Mouse (Mus musculus) MEL (cell line): ENCODE data around the gene Tmem164. TPM values are rescaled to one million over a fixed set of nuclear protein-coding genes. Genes with fewer than 3 reads are reported as not detected.

Source experiments
- DNase-seq: peaks from one replicate; pipeline ENCODE4 v3.0.0; 2011; ENCODE audit warnings: low read depth, low spot score
- H3K27ac ChIP-seq: 2 replicates; pipeline ENCODE4 v1.5.1; 2012; ENCODE audit warnings: low read depth, mild to moderate bottlenecking, control low read depth, low read length, moderate library complexity; ENCODE audit not compliant: control insufficient read depth
- H3K27me3 ChIP-seq, 2 experiments: fragments of 150-350 bp in 1 of 2; sonication (generic) in 1 of 2; 2 replicates each; pipeline ENCODE4 v1.6.1; 2012; ENCODE audit warnings: low read length in 2 of 2, mild to moderate bottlenecking in 2 of 2, improper control_type of control experiment in 1 of 2, moderate library complexity in 1 of 2; ENCODE audit not compliant: insufficient read depth in 2 of 2, control insufficient read depth in 1 of 2
- H3K36me3 ChIP-seq, 2 experiments: 2 replicates each; pipeline ENCODE4 v1.6.1; 2012 to 2014; ENCODE audit warnings: low read length in 2 of 2, improper control_type of control experiment in 1 of 2, inconsistent platforms in 1 of 2, mild to moderate bottlenecking in 1 of 2; ENCODE audit not compliant: insufficient read depth in 2 of 2, control insufficient read depth in 1 of 2
- H3K4me1 ChIP-seq, 2 experiments: fragments of 150-350 bp in 1 of 2; sonication (generic) in 1 of 2; 2 replicates each; pipeline ENCODE4 v1.6.1; 2012; ENCODE audit warnings: low read length in 2 of 2, improper control_type of control experiment in 1 of 2, mild to moderate bottlenecking in 1 of 2; ENCODE audit not compliant: insufficient read depth in 2 of 2, control insufficient read depth in 1 of 2
- H3K4me3 ChIP-seq, 2 experiments: fragments of 150-350 bp in 1 of 2; sonication (generic) in 1 of 2; 2 replicates each; pipeline ENCODE4 v1.5.1; 2012; ENCODE audit warnings: low read depth in 2 of 2, low read length in 2 of 2, mild to moderate bottlenecking in 2 of 2, moderate library complexity in 2 of 2, control low read depth in 1 of 2, improper control_type of control experiment in 1 of 2; ENCODE audit not compliant: control insufficient read depth in 1 of 2, insufficient read depth in 1 of 2
- H3K79me2 ChIP-seq: 2 replicates; pipeline ENCODE4 v1.6.1; 2012; ENCODE audit warnings: mild to moderate bottlenecking, low read length, moderate library complexity; ENCODE audit not compliant: control insufficient read depth, poor library complexity, insufficient read depth
- H3K9ac ChIP-seq: 2 replicates; pipeline ENCODE4 v1.6.1; 2012; ENCODE audit warnings: low read depth, mild to moderate bottlenecking, control low read depth, low read length, moderate library complexity; ENCODE audit not compliant: control insufficient read depth, poor library complexity, severe bottlenecking
- H3K9me3 ChIP-seq: fragments of 150-350 bp; sonication (generic); replicated peaks from 2 replicates; pipeline ENCODE4 v1.6.1; 2012; ENCODE audit warnings: mild to moderate bottlenecking, low read length, improper control_type of control experiment, moderate library complexity; ENCODE audit not compliant: insufficient read depth
- CHD1 ChIP-seq: IDR thresholded peaks from 2 replicates; pipeline ENCODE4 v1.6.1; 2012; ENCODE audit warnings: low read depth, mild to moderate bottlenecking, inconsistent platforms, low read length, improper control_type of control experiment
- CHD2 ChIP-seq: IDR thresholded peaks from 2 replicates; pipeline ENCODE4 v1.6.1; 2011; ENCODE audit warnings: low read length, improper control_type of control experiment
- CTCF ChIP-seq, 3 experiments: IDR thresholded peaks in 2 of 3; conservative IDR thresholded peaks in 1 of 3; 2 replicates each; pipeline ENCODE4 v1.5.1; 2011 to 2012; ENCODE audit warnings: low read length in 3 of 3, low read depth in 2 of 3, mild to moderate bottlenecking in 2 of 3, improper control_type of control experiment in 1 of 3, inconsistent platforms in 1 of 3, mixed read lengths in 1 of 3, moderate library complexity in 1 of 3; ENCODE audit not compliant: control insufficient read depth in 1 of 3, insufficient read depth in 1 of 3, poor library complexity in 1 of 3, severe bottlenecking in 1 of 3
- ELF1 ChIP-seq: IDR thresholded peaks from 2 replicates; pipeline ENCODE4 v1.6.1; 2014; ENCODE audit warnings: low read depth, mild to moderate bottlenecking, inconsistent platforms, low read length, improper control_type of control experiment, moderate library complexity
- EP300 ChIP-seq, 2 experiments: IDR thresholded peaks; 2 replicates each; pipeline ENCODE4 v1.6.1; 2011; ENCODE audit warnings: improper control_type of control experiment in 2 of 2, low read length in 2 of 2, low read depth in 1 of 2, mild to moderate bottlenecking in 1 of 2
- ETS1 ChIP-seq: IDR thresholded peaks from 2 replicates; pipeline ENCODE4 v1.6.1; 2012; ENCODE audit warnings: low read depth, mild to moderate bottlenecking, inconsistent platforms, low read length, improper control_type of control experiment, moderate library complexity
- GATA1 ChIP-seq: IDR thresholded peaks from 2 replicates; pipeline ENCODE4 v1.6.1; 2011; ENCODE audit warnings: low read depth, low read length, improper control_type of control experiment
- HCFC1 ChIP-seq: IDR thresholded peaks from 2 replicates; pipeline ENCODE4 v1.6.1; 2012; ENCODE audit warnings: low read depth, mild to moderate bottlenecking, inconsistent platforms, low read length, improper control_type of control experiment, moderate library complexity
- JUND ChIP-seq: IDR thresholded peaks from 2 replicates; pipeline ENCODE4 v1.6.1; 2011; ENCODE audit warnings: low read depth, mild to moderate bottlenecking, improper control_type of control experiment, low read length
- KAT2A ChIP-seq: conservative IDR thresholded peaks from 2 replicates; pipeline ENCODE4 v1.6.1; 2012; ENCODE audit warnings: low read depth, low read length, improper control_type of control experiment, inconsistent platforms
- MAFK ChIP-seq: IDR thresholded peaks from 2 replicates; pipeline ENCODE4 v1.6.1; 2011; ENCODE audit warnings: low read depth, mild to moderate bottlenecking, low read length, improper control_type of control experiment, borderline replicate concordance
- MAX ChIP-seq: IDR thresholded peaks from 2 replicates; pipeline ENCODE4 v1.6.1; 2011; ENCODE audit warnings: low read length, improper control_type of control experiment
- MEF2A ChIP-seq: IDR thresholded peaks from 2 replicates; pipeline ENCODE4 v1.6.1; 2014; ENCODE audit warnings: low read depth, mild to moderate bottlenecking, inconsistent platforms, low read length, improper control_type of control experiment; ENCODE audit not compliant: poor library complexity, insufficient replicate concordance, severe bottlenecking; ENCODE audit errors: extremely low read depth
- MYC ChIP-seq: IDR thresholded peaks from 2 replicates; pipeline ENCODE4 v1.6.1; 2011; ENCODE audit warnings: low read depth, mild to moderate bottlenecking, low read length, improper control_type of control experiment, moderate library complexity
- POLR2A ChIP-seq, 2 experiments: IDR thresholded peaks; 2 replicates each; pipeline ENCODE4 v1.6.1; 2011 to 2012; ENCODE audit warnings: low read length in 2 of 2, mild to moderate bottlenecking in 2 of 2, control low read depth in 1 of 2, improper control_type of control experiment in 1 of 2, low read depth in 1 of 2, moderate library complexity in 1 of 2; ENCODE audit not compliant: control insufficient read depth in 1 of 2, insufficient read depth in 1 of 2, poor library complexity in 1 of 2
- POLR2AphosphoS2 ChIP-seq: IDR thresholded peaks from 2 replicates; pipeline ENCODE4 v1.6.1; 2011; ENCODE audit warnings: low read length, improper control_type of control experiment
- POLR2AphosphoS5 ChIP-seq: IDR thresholded peaks from 2 replicates; pipeline ENCODE4 v1.6.1; 2012; ENCODE audit warnings: low read depth, borderline replicate concordance, mild to moderate bottlenecking, inconsistent platforms, low read length, moderate library complexity, mixed read lengths
- RCOR1 ChIP-seq: IDR thresholded peaks from 2 replicates; pipeline ENCODE4 v1.6.1; 2012; ENCODE audit warnings: low read depth, mild to moderate bottlenecking, inconsistent platforms, low read length, improper control_type of control experiment
- SIN3A ChIP-seq: IDR thresholded peaks from 2 replicates; pipeline ENCODE4 v1.6.1; 2012; ENCODE audit warnings: low read length, improper control_type of control experiment, inconsistent platforms
- TBP ChIP-seq: IDR thresholded peaks from 2 replicates; pipeline ENCODE4 v1.8.0; 2011; ENCODE audit warnings: low read depth, low read length, improper control_type of control experiment
- TCF12 ChIP-seq: IDR thresholded peaks from 2 replicates; pipeline ENCODE4 v1.6.1; 2014; ENCODE audit warnings: low read depth, mild to moderate bottlenecking, inconsistent platforms, low read length, improper control_type of control experiment, moderate library complexity
- UBTF ChIP-seq: IDR thresholded peaks from 2 replicates; pipeline ENCODE4 v1.6.1; 2012; ENCODE audit warnings: low read depth, mild to moderate bottlenecking, inconsistent platforms, low read length, improper control_type of control experiment, moderate library complexity, borderline replicate concordance; ENCODE audit not compliant: insufficient read depth
- USF1 ChIP-seq: IDR thresholded peaks from 2 replicates; pipeline ENCODE4 v1.6.1; 2014; ENCODE audit warnings: low read depth, mild to moderate bottlenecking, inconsistent platforms, low read length, improper control_type of control experiment, moderate library complexity
- ZC3H11A ChIP-seq: IDR thresholded peaks from 2 replicates; pipeline ENCODE4 v1.6.1; 2012; ENCODE audit warnings: low read depth, mild to moderate bottlenecking, inconsistent platforms, low read length, improper control_type of control experiment
- ZKSCAN1 ChIP-seq: IDR thresholded peaks from 2 replicates; pipeline ENCODE4 v1.6.1; 2012; ENCODE audit warnings: low read depth, mild to moderate bottlenecking, inconsistent platforms, low read length, improper control_type of control experiment, moderate library complexity
- ZNF384 ChIP-seq: IDR thresholded peaks from 2 replicates; pipeline ENCODE4 v1.6.1; 2012; ENCODE audit warnings: low read depth, mild to moderate bottlenecking, inconsistent platforms, low read length, improper control_type of control experiment
- polyA plus RNA-seq, 2 experiments: library from polyadenylated mRNA; stranded (reverse) in 1 of 2; unstranded in 1 of 2; fragments of >175 nt in 1 of 2; fragments of >200 nt in 1 of 2; gene quantifications; 2 replicates each; pipeline versions ENCODE4 v1.2.1 to v1.2.4; 2012; ENCODE audit warnings: low replicate concordance in 2 of 2, low read depth in 1 of 2; ENCODE audit not compliant: insufficient read length in 2 of 2, insufficient read depth in 1 of 2, missing spikeins in 1 of 2
- total RNA-seq: library from RNA; depleted of rRNA; stranded (reverse); fragments of 300-350 nt; gene quantifications from 2 replicates; pipeline ENCODE4 v1.2.3, GENCODE M21; 2012

The Tmem164 gene
- total and polyA plus RNA-seq, 3 experiments, result 34.3 to 92.4 (median 72.8) TPM

GRCm38 (mm10) chrX:142703953-142704352 is 22.7 kb downstream of the Tmem164 start:
- no peak for DNase-seq
- Histone ChIP-seq H3K36me3 (peaks cover 9 to 10% of the 10 kb centered on the region in 2 experiments), H3K79me2 (peaks cover 12% of the 10 kb centered on the region), H3K27ac (no peak overlapping the region), H3K9me3 (no peaks in the 10 kb centered on the region)
- TF ChIP-seq ZKSCAN1 (peak; percentile 93), CHD2 (no peak)
- TF ChIP-seq, all 39 proteins: peak for 1
- no peak overlapping the region for H3K9ac ChIP-seq
- no peak overlapping the region for H3K4me3 ChIP-seq
- no peaks in the 10 kb centered on the region for H3K27me3 ChIP-seq
- H3K4me1 ChIP-seq, result peaks cover 0 to 3% of the 10 kb centered on the region in 2 experiments; a peak in 1 of 4 replicates

DNA sequence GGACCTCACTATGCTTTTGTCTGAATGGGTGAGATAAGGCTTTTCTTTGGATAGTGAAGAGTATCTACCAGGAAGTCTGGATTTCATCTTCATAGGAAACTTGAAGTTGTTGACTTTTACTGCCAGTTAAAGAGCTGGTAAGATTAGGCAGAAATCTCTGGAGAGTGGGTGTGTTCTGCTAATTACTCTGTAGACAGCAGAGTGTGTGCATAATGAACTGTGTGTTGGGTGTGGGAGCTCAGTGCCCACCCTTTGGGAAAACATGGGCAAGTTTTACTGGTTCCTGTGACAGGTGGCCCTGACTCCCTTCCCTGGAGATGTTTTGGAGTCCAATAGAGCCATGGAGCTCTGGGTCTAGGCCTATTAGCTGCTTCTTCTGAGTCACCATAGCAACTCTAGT is 27.1 kb downstream of the Tmem164 start:
- no peak overlapping the region for H3K27ac ChIP-seq
- no peak overlapping the region for H3K4me3 ChIP-seq
- H3K79me2 ChIP-seq, result peaks cover 11% of the 10 kb centered on the region
- no peaks in the 10 kb centered on the region; a peak in 1 of 4 replicates for H3K4me1 ChIP-seq
- H3K9me3 ChIP-seq, result no peaks in the 10 kb centered on the region
- no peak overlapping the region for H3K9ac ChIP-seq
- H3K27me3 ChIP-seq, result no peaks in the 10 kb centered on the region
- DNase-seq, result no peak
- no peak for TF ChIP-seq POLR2A (IDR thresholded peaks at IDR 0.05; ENCODE audit: control insufficient read depth in 1 of 2, insufficient read depth in 1 of 2, low read depth in 1 of 2, low read length in 2 of 2, poor library complexity in 1 of 2)
- no peak for TF ChIP-seq CTCF (IDR thresholded peaks at IDR 0.05 in 2 of 3, conservative IDR thresholded peaks at IDR 0.05 in 1 of 3; ENCODE audit: control insufficient read depth in 1 of 3, insufficient read depth in 1 of 3, low read depth in 2 of 3, low read length in 3 of 3, poor library complexity in 1 of 3, severe bottlenecking in 1 of 3)
- no peak for TF ChIP-seq POLR2AphosphoS2
- TF ChIP-seq CHD1, result no peak
- TF ChIP-seq ELF1, result no peak
- TF ChIP-seq EP300 (IDR thresholded peaks at IDR 0.05; ENCODE audit: low read depth in 1 of 2, low read length in 2 of 2), result 0 out of 4 replicates have a peak, but pooled peaks of 1 of the 2 experiments have one; percentile 8
- H3K36me3 ChIP-seq, result peaks cover 4 to 9% of the 10 kb centered on the region in 2 experiments

DNA sequence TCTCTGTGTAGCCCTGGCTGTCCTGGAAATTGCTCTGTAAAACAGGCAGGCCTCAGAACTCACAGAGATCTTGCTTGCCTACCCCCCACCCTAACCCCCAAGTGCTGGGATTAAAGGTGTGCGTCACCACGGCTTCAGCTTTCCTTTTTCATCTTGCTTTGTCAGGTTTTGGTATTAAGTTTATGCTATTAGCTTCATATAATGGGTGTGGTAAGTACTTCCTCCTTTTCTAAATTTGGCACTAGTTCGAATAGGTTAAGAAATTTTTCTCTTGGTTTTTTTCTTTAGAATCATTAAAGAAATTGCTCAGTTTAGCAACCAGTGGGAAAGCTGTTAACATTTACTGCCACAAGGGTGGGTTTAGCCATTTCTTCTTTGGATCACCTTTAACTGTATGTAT is 34.8 kb downstream of the Tmem164 start:
- H3K4me1 ChIP-seq, result peaks cover 22 to 30% of the 10 kb centered on the region in 2 experiments
- H3K36me3 ChIP-seq, result peaks cover 13 to 42% of the 10 kb centered on the region in 2 experiments
- peak overlapping the region; percentile 37; the same call in 1 of the 2 replicates for H3K27ac ChIP-seq
- H3K4me3 ChIP-seq, result no peak overlapping the region
- peak; percentile 59 for DNase-seq
- no peaks in the 10 kb centered on the region for H3K9me3 ChIP-seq
- no peaks in the 10 kb centered on the region for H3K27me3 ChIP-seq
- TF ChIP-seq EP300 (IDR thresholded peaks at IDR 0.05; ENCODE audit: low read depth in 1 of 2, low read length in 2 of 2) (peak in 1 of 2 experiments; percentile 50; a peak in 1 of 4 replicates), ZNF384 (peak; percentile 54), POLR2AphosphoS5 (no peak), KAT2A (no peak), GATA1 (no peak), ETS1 (peak; percentile 35; the same call in 1 of the 2 replicates), POLR2A (IDR thresholded peaks at IDR 0.05; ENCODE audit: control insufficient read depth in 1 of 2, insufficient read depth in 1 of 2, low read depth in 1 of 2, low read length in 2 of 2, poor library complexity in 1 of 2) (no peak), JUND (no peak), USF1 (no peak), ZC3H11A (no peak), MYC (no peak), TCF12 (0 out of 2 replicates have a peak, but pooled peaks have one; percentile 27), MAX (no peak), UBTF (no peak), HCFC1 (0 out of 2 replicates have a peak, but pooled peaks have one; percentile 24), SIN3A (0 out of 2 replicates have a peak, but pooled peaks have one; percentile 42), MAFK (no peak), RCOR1 (no peak), TBP (no peak), MEF2A (peak; percentile 76; the same call in 1 of the 2 replicates)
- peaks cover 17% of the 10 kb centered on the region for H3K79me2 ChIP-seq
- no peak overlapping the region for H3K9ac ChIP-seq
